Mouse (Mus musculus) thymus, postnatal 25 days (tissue): ENCODE measurements around the gene Nol6.

Experiments used
- DNase-seq: peaks from one replicate; pipeline ENCODE4 v3.0.0; 2022

Nol6 gene

DNA sequence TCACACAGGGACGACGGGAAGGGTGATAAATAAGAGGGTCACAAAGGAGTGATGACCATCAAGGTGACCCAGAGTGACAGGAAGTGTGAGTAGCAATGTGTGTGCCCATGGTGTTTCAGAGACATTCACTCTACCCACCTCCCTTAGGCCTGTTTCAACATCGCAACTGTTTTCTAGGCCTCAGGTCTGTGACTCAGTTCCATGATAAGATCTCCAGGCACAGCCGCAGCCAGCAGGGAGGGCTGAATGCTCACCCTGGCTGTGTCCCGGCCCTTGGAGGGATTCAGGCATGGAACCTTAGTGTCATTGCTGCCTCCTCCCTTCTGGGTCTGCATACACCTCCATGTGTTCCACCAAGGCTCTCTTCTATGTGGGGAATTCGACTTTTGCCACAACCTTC lies 45.5 kb downstream of the Nol6 start:
- DNase-seq = no peak

DNA sequence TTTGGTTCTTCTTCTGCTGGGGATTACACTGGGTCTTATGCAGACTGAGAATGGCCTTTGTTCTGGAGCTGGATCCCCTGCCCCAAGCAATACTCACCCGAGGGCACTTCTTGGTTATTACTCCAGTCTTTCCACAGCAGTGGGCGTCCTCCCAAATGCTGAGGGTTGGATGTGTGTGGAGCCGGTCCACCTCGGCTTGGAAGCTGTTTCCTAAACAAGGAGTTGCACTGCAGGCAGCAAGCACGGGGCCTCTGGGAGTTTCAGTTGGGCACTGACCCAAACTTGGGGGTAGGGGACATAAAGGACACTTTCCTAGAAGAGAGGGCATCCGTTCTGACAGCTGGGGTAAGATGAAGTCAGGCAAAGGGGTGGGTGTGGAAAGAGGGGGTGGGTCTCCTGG lies 49.8 kb downstream of the Nol6 start:
- DNase-seq = no peak

DNA sequence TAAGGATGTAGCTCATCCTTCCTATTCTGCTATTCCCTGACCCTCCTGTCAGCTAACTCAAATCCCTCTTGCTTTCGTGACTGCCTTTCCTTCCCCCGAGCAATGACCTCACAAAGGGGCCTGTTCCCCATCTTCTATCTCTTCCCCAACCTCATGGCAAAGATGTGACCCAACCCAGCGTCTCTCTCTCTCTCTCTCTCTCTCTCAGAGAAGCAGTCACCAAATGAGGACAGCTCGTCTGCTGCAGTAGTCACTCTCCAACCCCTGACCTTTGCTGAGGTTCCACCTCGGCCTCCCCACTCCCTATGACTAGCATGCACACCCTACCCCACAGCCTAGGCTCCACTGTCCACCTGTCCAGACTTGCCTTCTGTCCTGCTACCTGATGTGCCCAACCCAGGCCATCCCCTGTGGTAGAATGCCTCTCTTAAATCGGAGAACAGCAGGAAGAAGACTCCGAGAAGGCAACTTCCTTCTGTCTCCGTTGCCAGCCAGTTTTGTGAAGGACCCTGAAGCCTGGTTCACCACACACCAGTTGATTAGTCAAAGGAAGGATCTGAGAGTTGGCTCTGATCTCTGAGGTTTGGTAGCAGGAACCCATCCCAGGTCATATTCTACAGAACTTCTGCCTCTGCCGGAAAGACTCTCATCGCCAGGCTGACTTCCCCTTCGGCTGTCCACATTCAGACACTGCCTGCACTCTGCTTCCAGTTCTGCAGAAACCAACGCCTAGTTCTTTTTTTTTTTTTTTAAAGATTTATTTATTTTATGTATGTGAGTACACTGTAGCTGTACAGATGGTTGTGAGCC lies 51.0 kb downstream of the Nol6 start:
- DNase-seq = no peak

DNA sequence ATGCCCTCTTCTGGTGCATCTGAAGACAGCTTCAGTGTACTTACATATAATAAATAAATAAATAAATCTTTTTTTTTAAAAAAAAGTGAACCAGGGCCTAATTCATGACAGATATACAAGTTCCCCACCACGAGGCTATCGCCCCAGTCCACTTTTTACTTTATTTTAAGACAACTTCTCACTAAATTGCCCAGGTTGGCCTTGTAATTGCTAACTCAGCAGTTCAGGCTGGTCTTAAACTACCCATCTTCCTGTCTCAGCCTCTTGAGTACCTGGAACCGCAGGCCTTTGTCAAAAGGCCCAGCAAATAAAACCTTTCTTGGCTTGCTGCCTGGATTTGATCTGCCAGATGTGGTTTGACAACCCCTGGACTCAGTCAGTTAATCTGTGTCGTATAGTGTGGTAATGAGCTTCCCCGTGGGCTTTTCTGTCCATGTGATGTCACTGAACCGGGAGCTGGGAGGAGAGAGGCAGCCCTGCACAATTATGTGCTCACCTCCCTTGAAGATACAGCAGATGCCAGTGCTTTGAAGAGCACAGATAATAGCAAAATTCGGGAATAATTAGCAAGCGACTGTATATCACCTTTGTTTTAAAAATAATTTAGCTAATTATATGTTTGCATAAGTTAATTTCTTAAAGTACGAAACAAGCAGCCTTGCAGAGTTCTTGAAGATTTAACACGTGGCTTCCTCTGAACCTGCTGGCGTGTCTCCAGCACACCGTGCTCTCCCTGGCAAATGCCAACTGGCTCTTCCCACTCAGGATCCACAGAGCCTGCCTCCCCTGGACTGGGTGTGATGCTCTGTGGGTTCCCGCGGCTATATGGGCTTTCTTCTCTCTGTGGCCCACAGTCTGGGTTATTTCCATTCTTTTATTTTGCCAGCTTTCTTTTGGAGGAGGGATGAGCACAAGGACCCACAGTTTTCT lies 52.5 kb downstream of the Nol6 start:
- DNase-seq = no peak

DNA sequence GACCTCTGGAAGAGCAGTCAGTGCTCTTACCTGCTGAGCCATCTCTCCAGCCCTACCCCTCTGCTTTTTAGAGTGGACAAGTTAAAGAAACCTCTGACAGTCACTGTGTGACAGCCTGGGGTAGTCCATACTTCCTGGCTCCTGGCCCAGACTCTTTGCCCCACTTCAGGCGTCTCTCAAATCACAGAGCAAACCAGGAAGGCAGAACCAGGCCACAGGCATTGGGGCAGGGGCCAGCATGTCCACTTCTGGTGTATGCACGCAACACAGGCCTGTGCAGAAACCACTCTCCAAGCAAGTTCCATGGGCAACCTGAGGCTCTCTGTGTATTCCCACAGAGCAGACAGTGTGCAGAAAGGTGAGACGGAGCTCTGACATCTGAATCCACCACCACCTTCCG lies 59.1 kb downstream of the Nol6 start:
- no peak for DNase-seq
